Mouse (Mus musculus) stomach, embryonic 16.5 days (tissue): ENCODE measurements at regions not wholly inside any gene's neighbourhood (a gene's known extent, or its start where the extent isn't known, plus 50 kb on each side); places are given as distances from the start of the nearest gene placed in this dataset.

Source experiments
- ATAC-seq: fragments of 200-750 bp; cut with Nextera tagmentation; 2 replicates; pipeline ENCODE4 v1.8.0; 2017; ENCODE audit warnings: moderate number of reproducible peaks, moderate TSS enrichment; ENCODE audit not compliant: insufficient read depth, low FRiP score
- H3K27ac ChIP-seq: fragments of 300-500 bp; sonication (generic); 2 replicates; pipeline ENCODE4 v1.5.1; 2014; ENCODE audit warnings: low read length
- H3K27me3 ChIP-seq: fragments of 300-500 bp; sonication (generic); 2 replicates; pipeline ENCODE4 v1.6.1; 2014; ENCODE audit warnings: low read length, control low read depth, mixed read lengths; ENCODE audit not compliant: control insufficient read depth, insufficient read depth
- H3K36me3 ChIP-seq: fragments of 300-500 bp; sonication (generic); 2 replicates; pipeline ENCODE4 v1.6.1; 2014; ENCODE audit warnings: low read length; ENCODE audit not compliant: control insufficient read depth, insufficient read depth
- H3K4me1 ChIP-seq: fragments of 300-500 bp; sonication (generic); 2 replicates; pipeline ENCODE4 v1.6.1; 2014; ENCODE audit warnings: low read length, control low read depth, mixed read lengths; ENCODE audit not compliant: control insufficient read depth, insufficient read depth
- H3K4me2 ChIP-seq: fragments of 300-500 bp; sonication (generic); 2 replicates; pipeline ENCODE4 v1.6.1; 2014; ENCODE audit warnings: low read depth, low read length, mixed read lengths
- H3K4me3 ChIP-seq: fragments of 300-500 bp; sonication (generic); replicated peaks from 2 replicates; pipeline ENCODE4 v1.5.1; 2014; ENCODE audit warnings: mild to moderate bottlenecking, low read length
- H3K9ac ChIP-seq: fragments of 300-500 bp; sonication (generic); 2 replicates; pipeline ENCODE4 v1.6.1; 2014; ENCODE audit warnings: low read length
- H3K9me3 ChIP-seq: fragments of 300-500 bp; sonication (generic); replicated peaks from 2 replicates; pipeline ENCODE4 v1.6.1; 2016; ENCODE audit warnings: low read length, control low read depth; ENCODE audit not compliant: control insufficient read depth
- WGBS: fragments of 180-500 bp; shearing (Covaris S2); extraction: QIAGEN DNeasy Blood & Tissue Kit; methylation state at CpG from one replicate; pipeline ENCODE4 v1.1.7; 2014; 5-methylcytosine and 5-hydroxymethylcytosine counted together

- ATAC-seq = no peak
- Histone ChIP-seq H3K4me2 (no peak overlapping the region), H3K4me3 (no peak overlapping the region), H3K4me1 (no peaks in the 10 kb centered on the region), H3K9me3 (no peaks in the 10 kb centered on the region), H3K36me3 (no peaks in the 10 kb centered on the region), H3K9ac (no peak overlapping the region), H3K27ac (no peak overlapping the region), H3K27me3 (no peaks in the 10 kb centered on the region)
- 85% methylated on average over 3 of the region's 3 CpGs for WGBS
Measured at GRCm38 (mm10) chr12:49827769-49828168, 442.8 kb downstream of the Gm43517 start.

DNA sequence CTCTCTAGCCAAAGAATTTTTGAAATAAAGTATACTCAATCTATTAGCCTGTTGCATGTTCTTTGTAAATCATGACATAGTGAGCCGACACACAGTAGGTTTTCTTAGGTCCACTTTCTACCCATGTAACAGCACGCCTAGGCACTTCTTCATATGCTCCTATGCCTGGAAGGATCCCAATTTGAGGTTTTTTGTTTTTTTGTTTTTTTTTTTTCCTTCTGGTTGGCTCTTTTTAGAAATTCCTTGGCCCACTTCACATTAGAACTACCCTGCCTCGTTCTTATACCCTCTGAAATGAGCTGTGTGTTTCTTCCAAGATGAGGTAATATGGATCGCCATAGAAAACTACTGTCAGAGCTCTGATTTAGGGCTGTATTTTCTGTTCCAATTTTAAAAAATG is 443.6 kb downstream of the Gm43517 start:
- peaks cover 3% of the 10 kb centered on the region; the same call in 1 of the 2 replicates for H3K4me1 ChIP-seq
- H3K4me3 ChIP-seq = no peak overlapping the region
- no peaks in the 10 kb centered on the region for H3K27me3 ChIP-seq
- no peaks in the 10 kb centered on the region for H3K9me3 ChIP-seq
- H3K4me2 ChIP-seq = no peak overlapping the region
- no peaks in the 10 kb centered on the region for H3K36me3 ChIP-seq
- H3K27ac ChIP-seq = no peak overlapping the region
- 84% methylated on average over 4 of the region's 4 CpGs for WGBS
- H3K9ac ChIP-seq = no peak overlapping the region
- no peak for ATAC-seq

- Histone ChIP-seq H3K9me3 (no peaks in the 10 kb centered on the region), H3K4me3 (no peak overlapping the region), H3K4me2 (no peak overlapping the region), H3K36me3 (no peaks in the 10 kb centered on the region), H3K27me3 (no peaks in the 10 kb centered on the region), H3K9ac (no peak overlapping the region), H3K4me1 (peaks cover 3% of the 10 kb centered on the region; the same call in 1 of the 2 replicates), H3K27ac (no peak overlapping the region)
- 86% methylated on average over 4 of the region's 4 CpGs for WGBS
- ATAC-seq = no peak
Measured at GRCm38 (mm10) chr12:49830665-49831064, 445.7 kb downstream of the Gm43517 start.

DNA sequence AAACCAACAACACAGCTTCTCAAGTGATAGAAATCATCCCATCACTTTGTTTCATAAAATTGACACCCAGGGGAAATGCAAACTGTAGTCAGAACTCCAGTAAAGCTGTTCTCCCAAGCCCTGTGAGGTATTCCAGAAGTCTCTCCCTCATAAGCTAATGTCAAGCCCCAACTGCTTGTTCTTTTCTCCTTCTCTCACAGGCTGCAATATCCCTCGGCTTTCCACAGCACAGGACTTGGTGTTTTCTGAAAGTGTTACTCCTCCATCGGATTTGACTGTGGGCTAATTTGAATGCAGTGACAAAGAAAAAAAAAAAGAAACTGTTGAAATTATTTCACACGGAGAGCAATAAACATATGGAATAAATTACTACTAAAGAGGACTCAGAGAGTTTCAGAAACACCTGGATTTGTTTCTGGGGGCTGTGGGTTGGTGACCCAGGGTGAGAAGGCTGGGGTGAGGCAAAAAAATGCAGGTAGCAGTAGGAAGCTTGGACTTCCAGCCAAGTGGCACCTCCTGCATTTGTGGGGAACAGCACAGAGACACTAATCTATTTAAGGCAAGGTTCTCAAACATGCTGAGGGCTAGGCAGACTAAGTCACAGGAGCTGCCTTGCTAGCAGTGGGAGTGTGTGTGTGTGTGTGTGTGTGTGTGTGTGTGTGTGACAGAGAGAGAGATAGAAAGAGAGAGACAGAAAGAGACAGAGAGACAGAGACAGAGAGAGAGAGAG is 447.3 kb downstream of the Gm43517 start:
- no peaks in the 10 kb centered on the region for H3K9me3 ChIP-seq
- no peaks in the 10 kb centered on the region for H3K27me3 ChIP-seq
- ATAC-seq = no peak
- H3K36me3 ChIP-seq = no peaks in the 10 kb centered on the region
- no peak overlapping the region for H3K4me2 ChIP-seq
- no peak overlapping the region for H3K4me3 ChIP-seq
- 39% methylated on average over 3 of the region's 3 CpGs for WGBS
- no peak overlapping the region for H3K9ac ChIP-seq
- H3K27ac ChIP-seq = no peak overlapping the region
- peaks cover 3% of the 10 kb centered on the region; the same call in 1 of the 2 replicates for H3K4me1 ChIP-seq

DNA sequence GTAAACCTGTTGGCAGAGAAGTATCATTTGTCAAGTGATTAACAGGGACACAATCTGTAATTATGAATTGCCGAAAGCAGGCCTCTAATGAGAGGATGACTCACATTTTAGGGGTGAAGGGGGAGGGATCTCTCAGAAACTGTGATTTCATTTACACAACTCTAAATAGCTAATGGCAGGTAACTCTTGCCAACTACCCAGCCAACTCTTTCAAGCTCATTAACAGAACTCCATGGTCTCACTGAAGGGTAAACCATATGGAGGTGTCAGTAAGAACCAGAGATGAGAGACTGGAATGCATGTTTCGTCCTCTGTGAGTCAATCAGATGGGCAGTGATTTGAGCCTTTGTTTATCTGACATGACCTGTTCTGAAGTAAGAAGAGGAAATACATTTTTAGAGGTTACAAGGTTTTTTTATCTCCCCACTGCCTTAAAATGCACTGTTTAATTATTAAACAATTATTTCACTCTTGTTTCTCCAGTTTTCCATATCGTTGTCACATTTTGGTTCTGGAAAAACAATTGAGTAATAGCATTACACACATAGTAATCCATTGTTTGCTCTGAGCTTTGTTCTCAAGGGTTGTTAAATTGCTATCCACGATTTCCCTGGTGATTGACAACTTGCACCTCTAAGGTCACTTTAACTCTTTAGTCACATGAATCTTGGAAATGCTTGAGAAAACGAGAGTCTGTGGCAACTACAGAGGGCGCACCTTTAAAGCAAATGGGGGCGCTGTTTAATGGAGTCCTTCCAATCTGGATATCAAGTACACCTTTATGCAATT is 451.5 kb downstream of the Gm43517 start:
- no peak for ATAC-seq
- WGBS = 51% methylated on average over 7 of the region's 7 CpGs
- H3K4me1 ChIP-seq = peaks cover 3% of the 10 kb centered on the region; the same call in 1 of the 2 replicates
- H3K4me2 ChIP-seq = no peak overlapping the region
- H3K9me3 ChIP-seq = no peaks in the 10 kb centered on the region
- no peak overlapping the region for H3K4me3 ChIP-seq
- H3K27me3 ChIP-seq = no peaks in the 10 kb centered on the region
- no peak overlapping the region for H3K9ac ChIP-seq
- no peak overlapping the region for H3K27ac ChIP-seq
- no peaks in the 10 kb centered on the region for H3K36me3 ChIP-seq

DNA sequence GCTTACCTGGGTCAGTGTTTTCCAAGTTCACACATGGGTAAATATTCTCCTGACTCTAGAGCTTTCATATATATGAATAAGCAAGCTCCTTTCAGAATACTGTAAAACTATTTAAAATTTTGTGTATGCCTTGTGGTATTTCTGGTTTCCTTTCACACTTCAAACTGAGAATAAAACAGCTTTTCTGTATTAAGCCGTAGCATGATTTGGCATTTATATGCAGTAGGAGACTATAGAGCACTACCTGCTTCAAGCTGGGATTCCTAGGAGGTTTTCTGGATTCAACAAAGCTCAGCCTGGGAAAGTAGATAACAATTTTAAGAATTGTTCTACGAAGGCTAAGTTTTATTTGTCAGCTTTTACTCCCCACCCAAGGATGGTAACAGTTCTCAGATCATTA is 500.5 kb downstream of the Gm43517 start:
- H3K27me3 ChIP-seq = no peaks in the 10 kb centered on the region
- H3K9me3 ChIP-seq = no peaks in the 10 kb centered on the region
- H3K4me3 ChIP-seq = no peak overlapping the region
- 77% methylated on average over 2 of the region's 2 CpGs for WGBS
- no peaks in the 10 kb centered on the region for H3K4me1 ChIP-seq
- H3K36me3 ChIP-seq = no peaks in the 10 kb centered on the region
- H3K27ac ChIP-seq = no peak overlapping the region
- H3K9ac ChIP-seq = no peak overlapping the region
- no peak for ATAC-seq
- H3K4me2 ChIP-seq = no peak overlapping the region

DNA sequence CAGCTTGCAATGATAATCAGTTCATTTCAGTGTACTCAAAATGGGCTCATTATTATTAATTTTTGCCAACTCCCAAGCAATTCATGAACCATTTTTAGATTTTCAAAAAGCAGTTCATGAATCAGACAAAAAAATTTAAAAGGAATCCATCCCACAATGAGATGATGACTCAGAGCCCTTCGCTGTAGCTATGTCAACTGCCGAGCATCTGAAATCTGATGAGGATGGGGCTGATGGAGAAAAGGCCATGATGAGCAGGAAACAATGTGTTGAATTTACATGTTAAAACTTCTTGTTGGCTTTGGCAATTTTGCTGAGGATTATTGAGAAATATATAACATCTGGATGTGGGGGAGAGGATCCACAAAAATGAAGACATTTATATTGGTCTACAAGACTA is 502.3 kb downstream of the Gm43517 start:
- Histone ChIP-seq H3K36me3 (no peaks in the 10 kb centered on the region), H3K4me3 (no peak overlapping the region), H3K27me3 (no peaks in the 10 kb centered on the region), H3K9me3 (no peaks in the 10 kb centered on the region), H3K9ac (no peak overlapping the region), H3K4me2 (no peak overlapping the region), H3K27ac (no peak overlapping the region), H3K4me1 (no peaks in the 10 kb centered on the region)
- 66% methylated on average over 2 of the region's 2 CpGs for WGBS
- ATAC-seq = no peak

DNA sequence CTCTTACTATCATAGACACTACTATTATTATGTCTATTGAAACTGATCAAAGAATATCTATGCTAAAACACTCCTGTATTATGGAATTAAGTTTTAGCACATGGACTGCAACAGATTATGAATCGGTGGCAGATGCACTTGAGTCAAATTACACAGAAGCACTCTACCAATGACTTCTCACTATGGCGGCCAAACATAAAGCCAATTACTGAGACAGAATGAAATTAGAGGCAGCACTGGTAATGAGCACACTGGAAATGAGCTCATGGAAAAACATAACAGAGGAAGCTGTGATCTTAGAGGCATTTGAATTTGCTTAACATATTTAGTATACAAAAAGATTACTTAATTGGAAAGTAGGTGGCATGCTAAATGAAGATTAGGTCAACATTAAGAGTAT is 512.8 kb downstream of the Gm43517 start:
- no peaks in the 10 kb centered on the region for H3K36me3 ChIP-seq
- no peaks in the 10 kb centered on the region for H3K9me3 ChIP-seq
- H3K4me2 ChIP-seq = no peak overlapping the region
- WGBS = 92% methylated on average over 2 of the region's 2 CpGs
- H3K4me3 ChIP-seq = no peak overlapping the region
- no peak overlapping the region for H3K9ac ChIP-seq
- H3K27ac ChIP-seq = no peak overlapping the region
- H3K4me1 ChIP-seq = no peaks in the 10 kb centered on the region
- no peak for ATAC-seq
- no peaks in the 10 kb centered on the region for H3K27me3 ChIP-seq

- Histone ChIP-seq H3K4me3 (no peak overlapping the region), H3K27me3 (no peaks in the 10 kb centered on the region), H3K27ac (no peak overlapping the region), H3K36me3 (no peaks in the 10 kb centered on the region), H3K9me3 (no peaks in the 10 kb centered on the region), H3K4me2 (no peak overlapping the region), H3K9ac (no peak overlapping the region), H3K4me1 (no peaks in the 10 kb centered on the region)
- WGBS = 85% methylated on average over 3 of the region's 3 CpGs
- no peak for ATAC-seq
Measured at GRCm38 (mm10) chr12:49915691-49916090, 530.7 kb downstream of the Gm43517 start.
